Mouse (Mus musculus): Measurements from ENCODE around the gene Jam2. TPM values are rescaled to one million over a fixed set of nuclear protein-coding genes. Genes with fewer than 3 reads are reported as not detected.

Gene Jam2
- polyA plus RNA-seq, 1 experiment from 2014 or later: 14.3 TPM

- Histone ChIP-seq H3K9ac (replicated peaks; ENCODE audit: low read length) (no peak overlapping the region), H3K27me3 (ENCODE audit: control insufficient read depth, insufficient read depth, low read length) (no peaks in the 10 kb centered on the region), H3K36me3 (replicated peaks; ENCODE audit: control insufficient read depth, insufficient read depth, low read depth, low read length) (no peaks in the 10 kb centered on the region), H3K4me3 (ENCODE audit: low read depth, low read length) (no peak overlapping the region), H3K4me2 (ENCODE audit: low read depth, low read length) (no peak overlapping the region), H3K27ac (replicated peaks; ENCODE audit: low read depth, low read length) (no peak overlapping the region), H3K9me3 (replicated peaks; ENCODE audit: control insufficient read depth, low read length) (no peaks in the 10 kb centered on the region), H3K4me1 (ENCODE audit: control insufficient read depth, insufficient read depth, low read length) (no peaks in the 10 kb centered on the region)
- no peak for ATAC-seq (replicated peaks; ENCODE audit: insufficient number of reproducible peaks, low FRiP score, low TSS enrichment, low read depth)
- 90% methylated on average over 14 of the region's 14 CpGs for WGBS
- no peak for DNase-seq (ENCODE audit: low spot score)
Measured at GRCm38 (mm10) chr16:84793401-84793800, 19.5 kb downstream of the Jam2 start.

- no peak for ATAC-seq (replicated peaks; ENCODE audit: insufficient number of reproducible peaks, low FRiP score, low TSS enrichment, low read depth)
- 64% methylated on average over 3 of the region's 3 CpGs for WGBS
- no peak for DNase-seq (ENCODE audit: low spot score)
- Histone ChIP-seq H3K4me1 (ENCODE audit: control insufficient read depth, insufficient read depth, low read length) (no peaks in the 10 kb centered on the region), H3K4me2 (ENCODE audit: low read depth, low read length) (no peak overlapping the region), H3K27me3 (ENCODE audit: control insufficient read depth, insufficient read depth, low read length) (no peaks in the 10 kb centered on the region), H3K27ac (replicated peaks; ENCODE audit: low read depth, low read length) (no peak overlapping the region), H3K4me3 (ENCODE audit: low read depth, low read length) (no peak overlapping the region), H3K9me3 (replicated peaks; ENCODE audit: control insufficient read depth, low read length) (no peaks in the 10 kb centered on the region), H3K9ac (replicated peaks; ENCODE audit: low read length) (no peak overlapping the region), H3K36me3 (replicated peaks; ENCODE audit: control insufficient read depth, insufficient read depth, low read depth, low read length) (no peaks in the 10 kb centered on the region)
Measured at GRCm38 (mm10) chr16:84795337-84795736, 21.4 kb downstream of the Jam2 start.

GRCm38 (mm10) chr16:84796678-84797077, 22.8 kb downstream of the Jam2 start:
- no peak for ATAC-seq (replicated peaks; ENCODE audit: insufficient number of reproducible peaks, low FRiP score, low TSS enrichment, low read depth)

GRCm38 (mm10) chr16:84800038-84800437, 26.1 kb downstream of the Jam2 start:
- H3K36me3 ChIP-seq (replicated peaks; ENCODE audit: control insufficient read depth, insufficient read depth, low read depth, low read length): no peaks in the 10 kb centered on the region
- no peaks in the 10 kb centered on the region for H3K4me1 ChIP-seq (ENCODE audit: control insufficient read depth, insufficient read depth, low read length)
- H3K27me3 ChIP-seq (ENCODE audit: control insufficient read depth, insufficient read depth, low read length): no peaks in the 10 kb centered on the region
- H3K27ac ChIP-seq (replicated peaks; ENCODE audit: low read depth, low read length): no peak overlapping the region
- 95% methylated on average over 1 of the region's 2 CpGs for WGBS
- H3K4me2 ChIP-seq (ENCODE audit: low read depth, low read length): no peak overlapping the region
- H3K4me3 ChIP-seq (ENCODE audit: low read depth, low read length): no peak overlapping the region
- H3K9me3 ChIP-seq (replicated peaks; ENCODE audit: control insufficient read depth, low read length): no peaks in the 10 kb centered on the region
- no peak overlapping the region for H3K9ac ChIP-seq (replicated peaks; ENCODE audit: low read length)
- no peak for ATAC-seq (replicated peaks; ENCODE audit: insufficient number of reproducible peaks, low FRiP score, low TSS enrichment, low read depth)
- no peak for DNase-seq (ENCODE audit: low spot score)

More at GRCm38 (mm10) chr16:84796678-84797077, 22.8 kb downstream of the Jam2 start:
- 78% methylated on average over 9 of the region's 9 CpGs for WGBS
- no peak for DNase-seq (ENCODE audit: low spot score)
- H3K4me1 ChIP-seq (ENCODE audit: control insufficient read depth, insufficient read depth, low read length): no peaks in the 10 kb centered on the region
- no peaks in the 10 kb centered on the region for H3K9me3 ChIP-seq (replicated peaks; ENCODE audit: control insufficient read depth, low read length)
- no peak overlapping the region for H3K9ac ChIP-seq (replicated peaks; ENCODE audit: low read length)
- H3K4me2 ChIP-seq (ENCODE audit: low read depth, low read length): no peak overlapping the region
- no peak overlapping the region for H3K27ac ChIP-seq (replicated peaks; ENCODE audit: low read depth, low read length)
- H3K4me3 ChIP-seq (ENCODE audit: low read depth, low read length): no peak overlapping the region
- H3K27me3 ChIP-seq (ENCODE audit: control insufficient read depth, insufficient read depth, low read length): no peaks in the 10 kb centered on the region
- H3K36me3 ChIP-seq (replicated peaks; ENCODE audit: control insufficient read depth, insufficient read depth, low read depth, low read length): no peaks in the 10 kb centered on the region

GRCm38 (mm10) chr16:84802217-84802616, 28.3 kb downstream of the Jam2 start:
- H3K9ac ChIP-seq (replicated peaks; ENCODE audit: low read length): no peak overlapping the region
- no peak overlapping the region for H3K4me2 ChIP-seq (ENCODE audit: low read depth, low read length)
- H3K27me3 ChIP-seq (ENCODE audit: control insufficient read depth, insufficient read depth, low read length): no peaks in the 10 kb centered on the region
- H3K36me3 ChIP-seq (replicated peaks; ENCODE audit: control insufficient read depth, insufficient read depth, low read depth, low read length): no peaks in the 10 kb centered on the region
- H3K27ac ChIP-seq (replicated peaks; ENCODE audit: low read depth, low read length): no peak overlapping the region
- WGBS: 79% methylated on average over 6 of the region's 6 CpGs
- ATAC-seq (replicated peaks; ENCODE audit: insufficient number of reproducible peaks, low FRiP score, low TSS enrichment, low read depth) (no peak), DNase-seq (ENCODE audit: low spot score) (no peak)
- H3K9me3 ChIP-seq (replicated peaks; ENCODE audit: control insufficient read depth, low read length): no peaks in the 10 kb centered on the region
- H3K4me1 ChIP-seq (ENCODE audit: control insufficient read depth, insufficient read depth, low read length): no peaks in the 10 kb centered on the region
- no peak overlapping the region for H3K4me3 ChIP-seq (ENCODE audit: low read depth, low read length)

GRCm38 (mm10) chr16:84804866-84805265, 30.9 kb downstream of the Jam2 start:
- Histone ChIP-seq H3K36me3 (replicated peaks; ENCODE audit: control insufficient read depth, insufficient read depth, low read depth, low read length) (no peaks in the 10 kb centered on the region), H3K9ac (replicated peaks; ENCODE audit: low read length) (no peak overlapping the region), H3K4me1 (ENCODE audit: control insufficient read depth, insufficient read depth, low read length) (no peaks in the 10 kb centered on the region), H3K4me3 (ENCODE audit: low read depth, low read length) (no peak overlapping the region), H3K9me3 (replicated peaks; ENCODE audit: control insufficient read depth, low read length) (no peaks in the 10 kb centered on the region), H3K27ac (replicated peaks; ENCODE audit: low read depth, low read length) (no peak overlapping the region), H3K27me3 (ENCODE audit: control insufficient read depth, insufficient read depth, low read length) (no peaks in the 10 kb centered on the region), H3K4me2 (ENCODE audit: low read depth, low read length) (no peak overlapping the region)
- ATAC-seq (replicated peaks; ENCODE audit: insufficient number of reproducible peaks, low FRiP score, low TSS enrichment, low read depth): no peak
- 85% methylated on average over 5 of the region's 5 CpGs for WGBS
- DNase-seq (ENCODE audit: low spot score): no peak

- no peak for DNase-seq (ENCODE audit: low spot score)
- Histone ChIP-seq H3K9me3 (replicated peaks; ENCODE audit: control insufficient read depth, low read length) (no peaks in the 10 kb centered on the region), H3K4me2 (ENCODE audit: low read depth, low read length) (no peak overlapping the region), H3K27me3 (ENCODE audit: control insufficient read depth, insufficient read depth, low read length) (no peaks in the 10 kb centered on the region), H3K9ac (replicated peaks; ENCODE audit: low read length) (no peak overlapping the region), H3K36me3 (replicated peaks; ENCODE audit: control insufficient read depth, insufficient read depth, low read depth, low read length) (no peaks in the 10 kb centered on the region), H3K27ac (replicated peaks; ENCODE audit: low read depth, low read length) (no peak overlapping the region), H3K4me3 (ENCODE audit: low read depth, low read length) (no peak overlapping the region), H3K4me1 (ENCODE audit: control insufficient read depth, insufficient read depth, low read length) (no peaks in the 10 kb centered on the region)
- 97% methylated on average over 3 of the region's 3 CpGs for WGBS
- ATAC-seq (replicated peaks; ENCODE audit: insufficient number of reproducible peaks, low FRiP score, low TSS enrichment, low read depth): no peak
Measured at GRCm38 (mm10) chr16:84806175-84806574, 32.3 kb downstream of the Jam2 start.

- no peaks in the 10 kb centered on the region for H3K4me1 ChIP-seq (ENCODE audit: control insufficient read depth, insufficient read depth, low read length)
- no peak overlapping the region for H3K9ac ChIP-seq (replicated peaks; ENCODE audit: low read length)
- H3K36me3 ChIP-seq (replicated peaks; ENCODE audit: control insufficient read depth, insufficient read depth, low read depth, low read length): no peaks in the 10 kb centered on the region
- WGBS: 93% methylated on average over 7 of the region's 7 CpGs
- DNase-seq (ENCODE audit: low spot score): no peak
- H3K4me3 ChIP-seq (ENCODE audit: low read depth, low read length): no peak overlapping the region
- no peaks in the 10 kb centered on the region for H3K9me3 ChIP-seq (replicated peaks; ENCODE audit: control insufficient read depth, low read length)
- no peak overlapping the region for H3K27ac ChIP-seq (replicated peaks; ENCODE audit: low read depth, low read length)
- no peak overlapping the region for H3K4me2 ChIP-seq (ENCODE audit: low read depth, low read length)
- H3K27me3 ChIP-seq (ENCODE audit: control insufficient read depth, insufficient read depth, low read length): no peaks in the 10 kb centered on the region
- no peak for ATAC-seq (replicated peaks; ENCODE audit: insufficient number of reproducible peaks, low FRiP score, low TSS enrichment, low read depth)
Measured at GRCm38 (mm10) chr16:84807874-84808273, 34.0 kb downstream of the Jam2 start.
